Mouse (Mus musculus): ENCODE data around the gene Gsn.

Gene Gsn

DNA sequence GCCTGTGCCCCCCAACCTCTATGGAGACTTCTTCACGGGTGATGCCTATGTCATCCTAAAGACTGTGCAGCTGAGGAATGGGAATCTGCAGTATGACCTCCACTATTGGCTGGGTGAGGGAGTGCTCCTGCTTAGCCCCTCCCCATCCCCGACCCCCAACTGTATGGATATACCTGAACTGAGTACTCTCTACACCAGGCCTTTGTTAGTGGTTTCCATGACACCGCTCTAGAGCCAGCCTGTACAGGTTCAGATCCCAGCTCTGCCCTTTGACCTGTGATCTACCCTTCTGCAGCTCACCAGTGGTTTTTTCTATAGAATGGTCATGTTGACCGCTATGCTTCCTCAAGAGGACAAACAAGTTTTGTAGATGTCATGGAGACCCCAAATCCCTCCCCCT, 27.8 kb downstream of the Gsn start:
- no peak for DNase-seq

- DNase-seq = no peak
These were observed 29.0 kb downstream of the Gsn start for GRCm38 (mm10) chr2:35285209-35285608.

DNA sequence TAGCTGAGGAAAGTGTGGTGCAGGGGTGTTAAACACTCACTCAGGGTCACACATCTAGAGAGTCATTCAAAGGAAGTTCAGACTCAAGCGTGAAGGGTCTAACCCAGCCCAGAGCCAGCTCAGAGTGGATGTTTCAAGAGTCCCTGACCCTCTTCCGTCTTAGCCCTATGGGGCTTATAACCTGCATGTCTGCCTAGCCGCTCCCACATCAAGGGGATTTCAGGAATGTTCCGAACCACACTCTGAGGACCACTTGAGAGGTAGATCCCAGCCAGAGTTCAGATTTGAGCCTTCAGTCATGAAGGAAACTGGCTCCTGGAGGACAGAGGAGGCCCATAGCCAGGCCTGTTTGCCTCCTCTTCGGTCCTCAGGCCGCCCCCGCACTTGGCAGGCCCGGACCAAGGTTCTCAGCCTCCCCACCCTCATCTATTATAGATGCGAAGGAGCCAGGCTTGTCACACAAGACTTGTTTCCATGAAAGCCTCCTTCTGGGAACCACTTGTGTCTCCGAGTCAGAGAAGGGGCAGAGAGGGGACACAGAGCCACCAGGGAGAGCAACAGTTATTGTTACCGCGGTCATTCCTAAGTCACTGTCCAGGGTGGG, 30.9 kb downstream of the Gsn start:
- DNase-seq = no peak

- peak; percentile 81 to 91 for DNase-seq
These were observed 32.8 kb downstream of the Gsn start for GRCm38 (mm10) chr2:35288758-35289635.

- DNase-seq = peak; percentile 38 to 59
These were observed 35.7 kb downstream of the Gsn start for GRCm38 (mm10) chr2:35291856-35292255.

- no peak for DNase-seq
These were observed 36.5 kb downstream of the Gsn start for GRCm38 (mm10) chr2:35292700-35293099.

GRCm38 (mm10) chr2:35293291-35293690, 37.1 kb downstream of the Gsn start:
- DNase-seq = peak; percentile 34 to 57

- peak; percentile 77 to 83 for DNase-seq
These were observed 41.6 kb downstream of the Gsn start for GRCm38 (mm10) chr2:35297703-35298332.

DNA sequence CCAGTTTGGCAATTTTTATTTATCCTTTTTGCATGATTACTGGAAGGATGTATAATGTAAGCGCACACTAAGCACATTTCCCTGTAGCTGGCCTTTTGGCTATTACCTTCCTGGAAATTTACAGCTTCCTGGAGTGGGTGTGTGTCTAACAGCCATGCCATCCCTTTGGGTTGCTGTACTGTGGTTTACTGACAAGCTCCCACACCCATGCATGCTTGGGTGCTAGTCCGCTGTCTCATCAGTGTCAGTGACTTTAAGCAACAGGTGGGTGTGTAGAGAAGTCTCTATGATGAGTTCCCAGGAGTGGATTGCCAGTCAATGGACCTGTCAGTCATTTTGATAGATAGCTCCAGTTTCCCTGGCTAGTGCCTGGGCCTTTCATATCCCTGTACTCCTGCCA, 43.3 kb downstream of the Gsn start:
- no peak for DNase-seq

DNA sequence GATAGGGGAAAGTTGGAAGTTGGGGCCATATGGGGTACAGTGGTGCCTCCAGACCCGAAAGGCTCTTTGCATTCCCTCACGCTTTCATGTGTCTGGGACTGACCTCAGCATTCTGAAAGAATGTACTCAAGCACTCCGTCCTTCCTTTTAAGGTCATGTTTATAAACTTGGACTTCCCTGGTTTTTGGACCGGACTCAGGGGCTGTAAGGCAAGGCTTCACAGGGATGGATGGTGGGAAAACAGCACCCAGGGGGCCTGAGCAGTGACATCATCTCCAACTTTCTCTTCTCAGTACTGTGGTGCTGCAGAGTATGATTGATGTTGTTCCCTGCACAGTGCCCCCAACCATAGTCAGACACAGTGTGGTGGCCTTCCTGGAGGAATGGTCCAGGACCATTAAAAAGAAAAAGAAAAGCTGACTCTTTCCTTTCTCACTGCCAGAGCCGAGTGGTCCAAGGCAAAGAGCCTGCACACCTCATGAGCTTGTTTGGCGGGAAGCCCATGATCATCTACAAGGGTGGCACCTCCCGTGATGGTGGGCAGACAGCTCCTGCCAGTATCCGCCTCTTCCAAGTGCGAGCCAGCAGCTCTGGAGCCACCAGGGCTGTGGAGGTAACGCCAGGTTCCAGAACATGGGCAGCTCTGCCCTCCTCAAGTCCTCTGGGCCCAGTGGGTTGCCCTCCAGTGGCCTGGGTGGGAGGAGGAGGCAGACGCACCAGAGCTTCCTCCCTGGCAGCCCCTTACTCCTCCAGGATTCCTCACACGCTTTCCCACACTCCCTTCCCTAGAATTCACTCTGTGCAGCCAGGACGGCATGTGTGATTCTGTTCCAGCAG, 46.1 kb downstream of the Gsn start:
- no peak for DNase-seq

- DNase-seq = no peak
These were observed 52.0 kb downstream of the Gsn start for GRCm38 (mm10) chr2:35308166-35308565.

DNA sequence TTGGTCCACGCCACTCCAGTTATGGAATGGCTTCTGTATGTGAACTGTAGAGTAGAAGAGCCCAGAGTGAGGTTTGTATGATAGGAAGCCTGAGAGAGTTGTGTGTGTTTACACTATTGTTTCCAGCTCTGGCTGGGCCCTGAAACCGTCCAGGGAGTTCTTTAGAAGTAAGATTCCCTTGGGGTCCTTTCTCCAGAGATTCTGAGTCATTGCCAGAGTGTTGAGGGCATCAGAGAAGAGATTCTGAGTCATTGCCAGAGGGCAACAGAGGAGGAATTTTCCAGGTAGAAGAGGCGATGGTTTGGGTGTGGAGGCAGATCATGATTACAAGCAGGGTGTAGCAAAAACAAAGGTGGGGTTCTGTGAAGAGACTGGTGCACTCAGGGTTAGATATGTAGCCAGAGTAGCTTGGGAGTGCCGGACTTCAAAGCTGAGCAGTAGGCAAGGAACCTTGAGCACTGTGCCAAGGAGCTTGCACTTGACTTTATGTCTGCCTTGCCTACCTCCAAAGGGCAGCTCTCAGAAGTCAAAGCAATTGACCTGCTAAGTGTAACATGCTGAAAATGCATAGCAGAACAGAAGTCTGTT, 53.8 kb downstream of the Gsn start:
- DNase-seq = no peak

- DNase-seq = no peak
These were observed 58.1 kb downstream of the Gsn start for GRCm38 (mm10) chr2:35314300-35314699.

DNA sequence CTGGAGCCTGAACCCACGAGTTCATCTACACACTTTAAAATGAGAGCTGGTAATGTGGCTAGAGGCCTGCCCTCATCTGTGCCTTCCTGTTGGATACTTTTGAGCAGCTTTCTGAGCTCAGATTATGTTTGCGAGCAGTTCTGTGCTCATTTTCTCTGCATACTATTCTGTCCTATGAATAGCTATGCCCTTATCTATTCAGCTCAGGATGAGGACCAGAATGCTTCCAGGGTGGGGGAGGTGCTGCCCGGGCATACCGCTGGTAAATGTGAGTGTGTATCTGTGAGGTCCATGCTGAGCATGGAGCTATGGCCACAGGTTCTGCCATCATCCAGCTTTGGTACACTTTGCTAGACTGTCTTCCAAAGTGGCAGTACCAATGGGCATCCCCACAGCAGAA, 61.4 kb downstream of the Gsn start:
- no peak for DNase-seq

DNA sequence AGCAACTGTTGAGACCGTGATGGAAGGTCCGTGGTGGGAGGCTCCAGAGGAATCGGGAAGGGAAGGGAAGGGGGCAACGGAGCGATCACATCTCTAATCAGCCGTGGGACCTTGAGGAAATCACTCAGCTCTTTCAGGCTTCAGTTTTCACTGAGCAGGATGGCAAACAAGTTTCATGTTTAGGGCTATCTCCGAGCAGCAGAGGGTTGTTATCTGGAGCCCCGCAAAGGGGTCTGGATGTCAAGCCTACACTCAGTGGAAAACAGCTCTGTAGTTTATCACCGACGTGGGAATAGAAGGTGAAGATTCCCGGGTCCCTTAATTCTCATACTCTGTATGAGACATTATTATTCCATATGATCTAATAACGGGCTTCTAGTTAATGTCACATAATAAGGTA, 62.2 kb downstream of the Gsn start:
- no peak for DNase-seq

DNA sequence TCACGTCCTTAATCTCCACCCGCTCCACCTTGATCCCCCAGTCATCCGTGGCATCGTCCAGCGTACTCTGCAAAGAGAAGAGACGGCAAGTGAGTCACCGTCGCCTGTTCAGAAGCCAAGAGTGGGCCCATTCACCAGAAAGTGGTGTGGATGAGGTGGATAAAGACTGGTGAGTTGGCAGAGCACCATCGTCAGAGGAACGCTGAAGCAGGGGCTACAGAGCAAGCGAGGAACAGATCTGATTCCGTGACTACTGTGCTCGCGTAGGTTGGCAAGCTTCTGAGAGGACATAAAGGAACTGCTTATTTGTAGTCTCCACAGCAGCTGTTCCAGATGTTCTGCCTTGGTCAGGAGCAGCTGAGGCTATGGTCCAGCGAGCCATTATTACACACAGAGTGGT, 64.2 kb downstream of the Gsn start:
- DNase-seq = no peak

GRCm38 (mm10) chr2:35322404-35323164, 66.4 kb downstream of the Gsn start:
- DNase-seq = peak; percentile 61 to 75

GRCm38 (mm10) chr2:35325930-35326329, 69.8 kb downstream of the Gsn start:
- DNase-seq = no peak

- DNase-seq = no peak
These were observed 70.8 kb downstream of the Gsn start for GRCm38 (mm10) chr2:35326931-35327330.

DNA sequence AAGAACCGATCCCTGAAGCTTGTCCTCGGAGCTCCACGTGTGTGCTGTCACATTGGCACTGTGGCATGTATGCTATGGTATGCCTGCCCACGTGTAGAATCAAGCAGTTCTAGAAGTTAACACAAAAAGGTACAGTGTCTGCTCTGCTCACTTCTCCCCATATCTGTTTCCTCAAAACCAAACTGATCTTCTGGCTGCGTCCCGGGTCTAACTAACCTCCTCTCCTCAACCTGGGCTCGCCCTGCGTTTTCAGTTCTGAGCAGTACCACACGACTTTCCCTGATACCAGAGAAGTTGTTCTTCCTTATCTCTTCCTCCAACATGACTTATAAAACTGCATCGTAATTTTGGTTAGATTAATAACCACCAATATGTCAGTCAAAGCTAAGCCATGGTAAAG, 71.4 kb downstream of the Gsn start:
- no peak for DNase-seq

GRCm38 (mm10) chr2:35328064-35328792, 72.0 kb downstream of the Gsn start:
- DNase-seq = peak; percentile 78 to 82

All from cerebellum, postnatal 36 days (tissue).